Mouse (Mus musculus): ENCODE results near the gene Metrnl. TPM values are rescaled to one million over a fixed set of nuclear protein-coding genes. Genes with fewer than 3 reads are reported as not detected.
A peak's percentile ranks its signal among the peaks of the same experiment; 100 is the strongest.
"Not testable (repeated sequence)": the region's sequence is repeated elsewhere in the genome, so short reads cannot be mapped to it uniquely, and the experiment has no call there.

Gene Metrnl
- 1 to 10 TPM; 5.4 to 9.2 TPM for total RNA-seq (2021)

DNA sequence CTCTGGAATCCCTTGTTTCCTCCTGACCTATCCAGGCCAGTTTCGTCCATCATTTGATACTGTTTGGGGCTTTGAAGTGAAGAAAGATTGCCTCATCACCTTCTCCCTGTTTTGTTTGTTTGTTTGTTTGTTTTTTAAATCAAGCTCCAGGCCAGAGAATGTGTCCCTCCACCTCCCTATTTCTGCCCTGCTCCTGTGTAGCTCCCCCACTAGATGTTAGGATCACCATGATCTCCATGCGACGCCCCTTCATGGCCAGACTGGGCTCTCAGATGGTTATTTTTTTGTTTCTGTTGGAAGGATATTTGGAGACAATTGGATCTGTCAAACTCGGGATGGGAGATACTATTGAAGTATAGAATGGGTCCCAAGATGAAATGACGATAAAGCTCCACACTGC, at the start of gene Metrnl:
Gene Metrnl (plus strand): TSS at position 301 of the 400 bp plus-strand sequence.
- intact Hi-C loops (cut with DNase I) = no loop called here
- no peak for DNase-seq (ENCODE audit: extremely low spot score in 1 of 2, low spot score in 2 of 2)

DNA sequence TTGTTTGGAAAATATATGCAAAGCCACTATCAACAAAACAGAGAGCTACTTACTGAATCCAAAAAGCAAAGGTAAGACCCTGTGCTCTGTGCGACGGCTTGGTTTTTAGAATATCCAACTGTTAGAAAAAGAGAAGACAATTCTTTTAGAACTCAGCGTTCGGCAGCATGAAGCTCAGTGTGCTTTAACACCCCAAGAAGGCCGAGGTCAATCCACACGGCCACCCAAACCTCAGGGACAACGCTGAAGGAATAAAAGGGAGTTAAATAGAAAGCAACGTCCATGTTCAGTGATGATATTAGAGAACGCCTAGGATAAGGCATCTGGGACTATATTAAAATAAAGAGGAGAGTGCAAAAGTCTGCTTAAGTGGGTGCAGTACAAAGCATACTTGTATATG, 49.8 kb upstream of the Metrnl start:
- no peak for DNase-seq (ENCODE audit: extremely low spot score in 1 of 2, low spot score in 2 of 2)

DNA sequence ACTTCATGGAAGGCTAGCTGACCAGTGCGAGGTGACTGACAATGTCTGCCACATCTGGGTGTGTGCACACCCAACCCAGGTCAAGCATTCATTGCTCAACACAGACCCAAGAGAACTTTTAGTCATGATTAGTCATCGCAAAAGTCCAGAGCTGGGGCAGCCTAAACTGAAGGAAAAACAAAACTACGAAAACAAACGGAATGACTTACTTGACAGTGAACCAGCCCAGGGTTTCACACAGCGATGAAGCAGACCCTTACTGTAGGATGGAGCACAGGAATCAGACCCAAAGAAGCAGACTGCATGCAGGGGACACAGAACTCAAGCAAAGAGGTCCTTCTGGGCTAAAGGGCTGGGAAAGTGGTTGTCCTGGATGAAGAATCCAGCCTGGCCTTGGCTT, 49.4 kb upstream of the Metrnl start:
- DNase-seq (ENCODE audit: extremely low spot score in 1 of 2, low spot score in 2 of 2) = no peak
- intact Hi-C loops (cut with DNase I) = no loop called here

More for the DNA sequence above, 49.8 kb upstream of the Metrnl start:
- intact Hi-C loops (cut with DNase I) = no loop called here

DNA sequence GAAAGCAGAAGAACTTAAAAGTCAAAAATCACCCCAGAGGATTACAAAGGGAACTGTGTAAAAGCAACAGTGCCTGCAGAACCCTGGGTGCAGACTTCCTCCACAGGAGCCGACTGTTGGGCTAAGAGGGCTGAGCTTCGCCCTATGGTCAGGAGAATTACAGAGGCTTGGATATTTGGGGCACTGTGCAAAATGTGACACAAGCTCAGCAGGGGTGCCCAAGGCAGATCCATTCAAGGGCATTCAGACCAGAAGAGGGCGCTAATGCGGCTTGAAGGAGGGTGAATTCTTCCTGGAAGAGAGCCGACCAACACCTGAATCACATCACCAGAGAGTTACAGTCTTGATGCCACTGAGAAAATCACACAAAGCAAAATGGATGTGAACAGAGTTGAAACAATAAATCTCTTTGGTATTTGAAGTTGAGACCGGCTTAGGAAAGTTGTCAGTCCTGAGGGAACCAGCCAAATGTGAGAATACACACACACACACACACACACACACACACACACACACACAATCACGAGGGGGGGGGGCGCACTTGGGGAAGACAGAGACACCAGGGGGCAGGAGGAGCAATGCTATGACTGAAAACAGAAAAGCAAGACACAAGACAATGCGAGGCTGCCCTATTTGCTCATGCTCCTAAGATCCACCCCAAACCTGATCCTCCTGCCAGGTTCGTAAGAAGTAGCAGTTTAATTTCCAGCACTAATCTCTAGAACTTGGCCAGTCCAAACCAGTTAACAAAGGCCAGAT, 48.6 kb upstream of the Metrnl start:
- intact Hi-C loops (cut with DNase I) = no loop called here
- peak in 1 of 2 experiments; percentile 81 for DNase-seq (ENCODE audit: extremely low spot score in 1 of 2, low spot score in 2 of 2)

DNA sequence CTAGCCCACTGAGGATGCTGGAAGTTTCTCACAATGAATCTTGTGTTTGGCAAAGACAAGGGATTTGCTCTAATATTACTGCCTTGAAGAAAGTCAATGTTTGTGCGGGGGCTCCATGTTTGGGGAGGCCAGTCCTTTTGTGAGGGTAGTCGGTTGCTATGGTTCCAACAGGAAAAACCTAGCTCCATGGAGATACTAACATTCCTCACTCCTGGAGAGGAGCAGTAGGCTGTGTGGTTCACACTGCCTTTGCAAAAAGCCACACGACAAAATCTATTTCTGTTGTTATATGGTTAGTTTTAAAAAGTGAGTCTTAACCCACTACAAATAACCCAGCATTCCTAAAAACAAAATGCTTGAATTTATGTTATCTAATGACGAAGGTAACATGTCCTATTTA, 47.7 kb upstream of the Metrnl start:
- no peak for DNase-seq (ENCODE audit: extremely low spot score in 1 of 2, low spot score in 2 of 2)
- intact Hi-C loops (cut with DNase I) = no loop called here

DNA sequence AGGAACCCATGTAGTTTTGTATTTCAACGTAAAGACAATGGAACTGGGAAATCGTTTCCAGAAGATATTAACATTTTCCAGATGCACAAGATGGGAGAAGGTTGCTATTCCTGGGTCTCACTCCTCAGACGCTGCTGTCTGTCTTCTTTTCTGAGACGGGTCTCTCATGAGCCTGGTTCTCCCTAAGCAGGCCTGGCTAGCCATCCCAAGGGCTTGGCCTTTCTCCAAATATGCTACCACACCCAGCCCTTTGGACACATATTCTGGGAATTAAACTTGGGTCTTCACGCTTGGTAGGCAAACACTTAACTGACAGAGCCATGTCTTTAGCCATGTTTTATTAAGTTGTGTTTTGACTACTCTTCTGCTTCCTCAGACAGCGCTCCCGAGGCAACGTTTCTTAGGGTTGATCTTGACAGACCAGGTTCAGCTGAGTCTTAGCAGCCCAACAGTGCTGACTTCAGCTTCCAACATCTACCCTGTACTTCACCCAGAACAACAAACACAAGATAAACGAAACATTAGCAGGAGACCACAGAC, 46.9 kb upstream of the Metrnl start:
- DNase-seq (ENCODE audit: extremely low spot score in 1 of 2, low spot score in 2 of 2) = no peak
- intact Hi-C loops (cut with DNase I) = no loop called here

DNA sequence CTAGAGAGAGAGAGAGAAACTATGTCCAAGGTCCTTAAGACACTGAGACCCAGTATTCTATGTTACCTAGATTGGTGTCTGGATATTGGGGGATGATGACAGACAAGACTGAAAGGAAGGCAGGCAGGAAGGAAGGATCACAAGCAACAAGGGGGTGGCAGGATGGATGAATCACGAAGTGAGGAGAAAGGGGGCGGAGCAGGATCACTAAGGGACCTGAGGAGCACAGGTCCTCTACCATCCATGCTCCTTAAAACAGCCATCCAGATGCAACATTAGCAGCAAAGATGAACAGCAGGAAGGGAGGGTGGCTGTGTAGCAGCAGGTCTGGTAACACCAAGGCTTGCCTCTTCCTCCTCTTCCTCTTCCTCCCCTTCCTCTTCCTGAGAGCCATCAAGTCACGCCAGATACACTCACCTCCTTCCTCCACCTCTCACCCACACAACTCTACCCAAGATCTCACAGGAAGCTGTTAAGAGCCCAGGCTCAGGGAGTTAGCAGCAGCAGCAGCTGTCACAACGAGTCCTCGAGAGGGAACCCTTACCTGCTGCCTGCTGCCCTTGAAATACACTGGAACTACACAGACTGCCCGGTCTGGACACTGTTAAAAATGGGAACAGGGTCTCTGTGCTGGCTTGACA, 46.1 kb upstream of the Metrnl start:
- no peak for DNase-seq (ENCODE audit: extremely low spot score in 1 of 2, low spot score in 2 of 2)
- intact Hi-C loops (cut with DNase I) = no loop called here

DNA sequence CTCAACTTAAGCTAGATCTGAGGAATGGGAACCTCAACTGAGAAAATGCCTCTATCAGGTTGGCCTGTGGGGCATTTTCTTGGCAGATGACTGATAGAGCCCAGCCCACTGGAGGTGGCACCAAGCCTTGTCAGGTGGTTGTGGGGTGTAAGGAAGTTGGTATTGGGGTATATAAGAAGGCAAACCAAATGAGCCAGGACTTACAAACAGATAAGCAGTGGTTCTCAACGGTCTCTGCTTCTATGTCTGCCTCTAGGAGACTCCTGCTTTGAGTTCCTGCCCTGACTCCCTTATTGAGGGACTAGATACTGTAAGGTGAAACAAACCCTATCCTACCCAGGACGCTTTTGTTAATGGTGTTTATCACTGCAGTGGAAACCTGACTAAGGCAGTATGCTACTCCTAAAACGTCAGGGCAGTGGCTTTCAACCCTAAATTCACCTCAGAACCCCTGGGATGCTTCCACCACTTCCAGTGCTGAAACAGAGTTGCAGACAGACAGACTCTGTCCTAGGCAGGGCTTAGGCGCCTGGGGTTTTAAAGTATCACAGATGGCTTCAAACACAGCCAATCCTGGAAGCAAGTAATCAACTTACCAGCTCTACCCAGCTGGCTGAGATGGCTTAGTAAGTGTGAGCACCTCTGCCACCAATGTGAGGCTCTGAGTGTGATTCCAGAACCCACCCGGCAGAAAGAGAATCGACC, 45.4 kb upstream of the Metrnl start:
- intact Hi-C loops (cut with DNase I) = no loop called here

DNA sequence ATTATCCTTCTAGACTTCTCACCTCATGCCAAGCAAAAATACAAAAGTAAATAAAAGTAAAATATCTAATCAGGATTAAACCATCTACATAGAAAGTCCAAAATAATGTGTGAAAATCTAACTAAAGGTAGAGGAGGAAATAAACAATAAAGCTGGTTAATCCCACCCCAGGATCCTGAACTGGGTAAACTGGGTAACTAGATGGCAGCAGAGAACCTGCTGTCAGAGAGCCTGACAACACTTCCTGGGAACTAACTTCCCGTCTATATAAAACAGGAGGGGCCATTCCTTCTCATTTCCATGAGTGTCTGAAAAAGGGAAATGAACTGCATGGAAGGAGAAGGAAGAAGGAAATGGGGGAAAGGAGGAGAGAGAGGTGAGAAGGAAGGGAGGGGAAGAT, 43.2 kb upstream of the Metrnl start:
- intact Hi-C loops (cut with DNase I) = no loop called here
- DNase-seq (ENCODE audit: extremely low spot score in 1 of 2, low spot score in 2 of 2) = no peak

More for the DNA sequence above, 45.4 kb upstream of the Metrnl start:
- no peak for DNase-seq (ENCODE audit: extremely low spot score in 1 of 2, low spot score in 2 of 2)

DNA sequence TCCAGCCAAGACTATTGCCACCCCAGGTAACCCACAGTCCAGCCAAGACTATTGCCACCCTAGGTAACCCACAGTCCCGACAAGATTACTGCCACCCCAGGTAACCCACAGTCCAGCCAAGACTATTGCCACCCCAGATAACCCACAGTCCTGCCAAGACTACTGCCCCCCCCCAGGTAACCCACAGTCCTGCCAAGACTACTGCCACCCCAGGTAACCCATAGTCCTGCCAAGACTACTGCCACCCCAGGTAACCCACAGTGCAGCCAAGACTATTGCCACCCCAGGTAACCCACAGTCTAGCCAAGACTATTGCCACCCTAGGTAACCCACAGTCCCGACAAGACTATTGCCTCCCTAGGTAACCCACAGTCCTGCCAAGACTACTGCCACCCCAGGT, 40.7 kb upstream of the Metrnl start:
- DNase-seq (ENCODE audit: extremely low spot score in 1 of 2, low spot score in 2 of 2); intact Hi-C loops (cut with DNase I): not testable (repeated sequence)

DNA sequence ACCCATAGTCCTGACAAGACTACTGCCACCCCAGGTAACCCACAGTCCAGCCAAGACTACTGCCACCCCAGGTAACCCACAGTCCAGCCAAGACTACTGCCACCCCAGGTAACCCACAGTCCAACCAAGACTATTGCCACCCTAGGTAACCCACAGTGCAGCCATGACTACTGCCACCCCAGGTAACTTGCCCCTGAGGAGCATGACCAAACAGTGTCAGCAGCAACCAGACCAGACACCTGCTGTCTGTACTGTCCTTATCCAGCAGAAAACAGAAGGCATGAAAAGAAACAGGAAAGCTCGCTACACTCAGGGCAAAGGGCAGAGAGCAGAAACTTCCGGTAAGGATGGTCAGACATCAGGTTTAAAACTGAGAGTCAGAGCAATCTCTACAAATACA, 40.2 kb upstream of the Metrnl start:
- no peak for DNase-seq (ENCODE audit: extremely low spot score in 1 of 2, low spot score in 2 of 2)
- intact Hi-C loops (cut with DNase I) = no loop called here

DNA sequence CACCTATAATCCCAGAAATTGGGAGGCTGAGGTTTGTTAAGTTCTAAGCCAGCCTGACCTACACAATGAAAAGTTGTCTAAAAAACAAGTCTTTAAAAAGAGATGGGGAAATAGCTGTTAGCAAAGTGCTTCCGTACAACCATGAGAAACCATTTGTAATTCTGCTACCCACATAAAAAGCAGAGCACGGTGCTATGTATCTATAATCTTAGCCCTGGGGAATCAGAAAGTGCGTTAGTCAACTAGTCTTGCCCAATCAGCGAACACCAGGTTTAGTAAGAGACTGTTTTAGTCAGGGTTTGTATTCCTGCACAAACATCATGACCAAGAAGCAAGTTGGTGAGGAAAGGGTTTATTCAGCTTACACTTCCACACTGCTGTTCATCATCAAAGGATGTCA, 33.8 kb upstream of the Metrnl start:
- no peak for DNase-seq (ENCODE audit: extremely low spot score in 1 of 2, low spot score in 2 of 2)
- intact Hi-C loops (cut with DNase I) = no loop called here

DNA sequence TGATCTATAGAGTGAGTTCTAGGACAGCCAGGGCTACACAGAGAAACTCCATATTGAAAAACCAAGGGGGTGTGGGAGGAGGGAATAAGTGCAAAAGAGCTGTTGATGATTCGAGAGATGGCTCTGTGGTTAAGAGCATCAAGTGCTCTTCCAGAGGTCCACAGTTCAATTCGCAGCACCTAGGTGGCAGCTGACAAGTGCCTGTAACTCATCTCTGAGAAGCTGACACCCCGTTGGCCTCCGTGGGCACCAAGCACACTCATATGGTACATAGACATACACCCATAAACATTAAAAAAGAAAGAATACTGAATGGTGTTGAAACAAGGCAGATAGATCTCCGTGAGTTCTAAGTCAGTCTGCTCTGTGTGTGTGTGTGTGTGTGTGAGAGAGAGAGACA, 32.6 kb upstream of the Metrnl start:
- DNase-seq (ENCODE audit: extremely low spot score in 1 of 2, low spot score in 2 of 2) = no peak
- intact Hi-C loops (cut with DNase I) = no loop called here

DNA sequence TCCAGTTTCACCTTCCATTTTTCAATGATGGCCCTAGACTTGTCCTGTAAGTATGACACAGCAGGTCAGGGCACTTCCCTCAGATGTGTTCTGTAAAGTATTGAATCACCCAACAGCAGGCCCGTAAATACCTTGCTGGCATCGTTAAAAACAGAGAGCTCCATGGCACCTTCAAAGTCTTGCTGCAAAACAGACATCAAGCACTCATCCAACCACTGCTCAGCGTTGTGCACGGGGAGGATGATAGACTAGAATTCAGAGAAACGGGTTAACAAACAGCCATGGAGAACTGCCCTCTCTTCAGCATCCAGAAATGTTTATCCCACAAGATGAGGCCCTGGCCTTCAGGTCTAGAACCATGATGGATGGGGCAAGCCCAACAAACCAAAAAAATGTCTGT, 30.4 kb upstream of the Metrnl start:
- intact Hi-C loops (cut with DNase I) = no loop called here
- no peak for DNase-seq (ENCODE audit: extremely low spot score in 1 of 2, low spot score in 2 of 2)

DNA sequence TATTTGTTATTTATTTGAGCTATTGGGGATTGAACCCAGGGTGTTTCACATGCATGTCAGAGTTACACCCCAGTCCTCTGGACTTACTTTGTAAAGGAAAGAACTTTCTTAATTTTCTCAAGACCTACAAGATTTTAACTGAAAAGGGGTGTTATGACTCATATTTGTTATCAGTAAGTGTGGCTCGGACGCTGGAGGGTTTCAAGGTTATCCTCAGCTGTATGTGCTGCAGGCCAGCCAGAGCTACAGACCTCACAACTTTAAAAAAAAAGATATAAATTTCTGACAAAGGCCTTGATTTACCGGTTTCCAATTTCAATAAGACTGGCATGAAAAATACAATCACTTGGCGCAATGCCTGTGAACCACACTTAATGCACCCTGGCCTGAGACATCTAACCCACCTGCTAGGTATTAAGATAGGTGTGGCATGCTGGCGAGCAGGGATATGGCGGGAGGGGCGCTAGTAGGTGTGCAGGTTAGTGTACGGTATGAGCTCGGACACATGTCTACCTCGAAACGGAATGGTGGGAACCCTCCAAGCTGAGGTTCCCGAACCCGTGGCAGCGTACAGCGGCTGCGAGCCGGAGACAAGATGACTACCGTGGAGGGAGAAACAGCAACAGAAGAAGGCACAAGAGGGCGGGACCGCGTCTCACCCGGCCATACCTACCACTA, 28.9 kb upstream of the Metrnl start:
- no peak for DNase-seq (ENCODE audit: extremely low spot score in 1 of 2, low spot score in 2 of 2)
- intact Hi-C loops (cut with DNase I) = no loop called here

DNA sequence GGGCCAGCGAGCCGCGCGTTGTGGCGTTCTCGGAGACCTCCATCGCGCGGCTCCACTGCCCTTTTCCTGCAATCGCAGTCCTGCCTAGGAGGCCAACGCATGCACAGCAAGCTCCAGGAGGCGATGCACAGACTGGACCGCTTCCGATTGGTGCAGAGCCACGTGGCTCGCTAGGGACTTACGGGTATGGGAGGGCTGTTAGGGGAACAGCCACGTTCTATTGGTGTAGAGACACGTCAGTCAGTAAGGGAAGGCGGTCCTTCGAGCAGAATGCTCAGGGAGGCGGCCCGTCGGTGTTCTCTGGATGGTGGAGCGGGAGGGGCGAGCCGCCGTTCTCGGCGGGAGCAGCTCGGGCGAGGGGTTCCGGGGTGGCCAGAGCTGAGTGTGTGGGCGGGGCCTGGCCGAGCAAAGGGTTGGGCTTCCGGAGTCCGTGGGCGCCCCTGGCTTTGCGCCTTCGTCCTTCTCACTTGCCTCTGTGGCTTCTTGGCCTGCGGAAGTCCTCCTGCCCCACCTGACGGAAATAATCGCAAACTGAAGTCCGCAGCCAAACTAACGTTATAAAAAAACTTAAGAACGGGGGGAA, 28.3 kb upstream of the Metrnl start, which contains the start of gene B3gntl1:
Gene B3gntl1 (minus strand): TSS at position 164 of the 583 bp plus-strand sequence.
- intact Hi-C loops (cut with DNase I) = no loop called here
- DNase-seq (ENCODE audit: extremely low spot score in 1 of 2, low spot score in 2 of 2) = peak; percentile 98 to 100

DNA sequence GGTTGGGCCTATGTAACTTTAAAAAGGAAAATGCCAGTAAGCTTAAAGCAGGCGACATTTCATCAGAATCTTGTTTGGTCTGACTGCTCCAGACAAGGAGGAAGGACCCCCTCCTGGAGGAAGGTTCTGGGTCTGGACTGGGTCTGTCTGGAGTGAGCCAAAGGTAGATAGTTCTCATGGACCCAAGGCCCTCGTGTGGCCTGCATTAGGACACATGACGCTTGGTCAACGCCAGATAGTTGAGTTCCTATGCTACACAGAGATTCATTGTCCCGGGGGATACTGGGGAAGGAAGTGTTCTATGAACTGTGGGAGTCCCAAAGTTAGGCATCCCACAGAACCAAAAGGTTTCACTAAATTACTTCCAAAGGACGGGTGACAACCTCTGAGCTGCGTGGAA, 27.7 kb upstream of the Metrnl start:
- DNase-seq (ENCODE audit: extremely low spot score in 1 of 2, low spot score in 2 of 2) = no peak
- intact Hi-C loops (cut with DNase I) = no loop called here

DNA sequence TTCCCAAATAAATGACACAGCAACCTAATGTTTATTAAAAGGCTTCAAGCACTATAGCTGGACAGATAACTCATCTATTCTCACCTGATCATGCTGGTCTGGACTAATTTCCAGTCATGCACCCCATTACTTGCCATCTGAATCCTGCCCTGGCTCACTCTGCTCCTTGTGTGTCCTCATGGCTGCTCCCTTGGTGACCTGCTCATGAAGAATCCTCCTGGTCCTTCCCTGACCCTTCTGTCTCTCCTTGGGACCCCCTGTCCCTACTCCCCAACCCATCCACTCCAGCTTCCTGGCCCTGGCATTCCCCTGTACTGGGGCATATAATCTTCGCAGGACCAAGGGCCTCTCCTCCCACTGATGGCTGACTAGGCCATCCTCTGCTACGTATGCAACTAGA, 24.5 kb upstream of the Metrnl start:
- intact Hi-C loops (cut with DNase I) = no loop called here
- no peak for DNase-seq (ENCODE audit: extremely low spot score in 1 of 2, low spot score in 2 of 2)

DNA sequence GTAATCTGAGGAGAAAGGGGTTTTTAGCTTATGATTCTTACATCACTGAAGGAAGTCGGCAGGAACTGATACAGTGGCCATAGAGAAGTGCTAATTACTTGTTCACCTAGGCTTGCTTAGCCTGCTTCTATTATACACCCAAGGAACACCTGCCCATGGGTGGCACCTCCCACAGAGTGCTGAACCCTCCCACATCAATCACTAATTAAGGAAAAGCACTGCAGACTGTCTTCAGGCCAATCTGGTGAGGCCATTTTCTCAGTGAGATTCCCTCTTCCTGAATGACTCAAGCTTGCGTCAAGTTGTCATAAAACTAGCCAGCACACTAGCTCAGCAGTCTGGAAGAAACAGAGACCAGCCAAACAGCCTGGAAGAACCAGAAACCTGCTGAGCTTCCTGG, 21.8 kb upstream of the Metrnl start:
- intact Hi-C loops (cut with DNase I) = no loop called here
- DNase-seq (ENCODE audit: extremely low spot score in 1 of 2, low spot score in 2 of 2) = no peak
